In genomic region chr4:149876761-149877160, GRCm38 (mm10) we compare ENCODE assay signal across 10 mouse cellular contexts.
DNase-seq lines count a peak whose midpoint lies in the region; ATAC-seq lines count a peak whose summit lies in the region.
"Had no signal": no experiment of that assay in that cellular context is flagged by ENCODE, and none has a peak within 500 bp of the region (broad histone marks: within the 10 kb centered on the region; RNA-seq: fewer than 3 reads in every experiment).

No protein-coding gene starts in this region.

- no peaks in the 10 kb centered on the region for H3K36me3 ChIP-seq in heart, embryonic 12.5 days
- H3K36me3 ChIP-seq in embryonic facial prominence, embryonic 15.5 days = no peaks in the 10 kb centered on the region
- H3K36me3 ChIP-seq in hindbrain, embryonic 13.5 days = no peaks in the 10 kb centered on the region
- H3K36me3 ChIP-seq: liver, embryonic 13.5 days had no signal

- peaks cover 14% of the 10 kb centered on the region for H3K27me3 ChIP-seq in heart, embryonic 12.5 days (replicated peaks)
- no peaks in the 10 kb centered on the region for H3K27me3 ChIP-seq in embryonic facial prominence, embryonic 15.5 days
- H3K27me3 ChIP-seq in hindbrain, embryonic 13.5 days = 0 out of 2 replicates have a peak, but pooled peaks cover 3% of the 10 kb centered on the region

- no peaks in the 10 kb centered on the region for H3K9me3 ChIP-seq in heart, embryonic 12.5 days (replicated peaks)
- H3K9me3 ChIP-seq in embryonic facial prominence, embryonic 15.5 days (replicated peaks) = no peaks in the 10 kb centered on the region
- no peaks in the 10 kb centered on the region for H3K9me3 ChIP-seq in hindbrain, embryonic 13.5 days
- H3K9me3 ChIP-seq: liver, embryonic 13.5 days had no signal

- no peak overlapping the region for H3K4me2 ChIP-seq in heart, embryonic 12.5 days
- no peak overlapping the region for H3K4me2 ChIP-seq in embryonic facial prominence, embryonic 15.5 days (replicated peaks)
- no peak overlapping the region for H3K4me2 ChIP-seq in hindbrain, embryonic 13.5 days
- H3K4me2 ChIP-seq: liver, embryonic 13.5 days had no signal

- DNase-seq in heart, adult 18-20 months = peak; percentile 79 to 80
- DNase-seq in lung, postnatal 25 days (ENCODE audit: low spot score) = peak; percentile 59
- no peak for DNase-seq in cerebellum, adult 18-20 months
- no peak for DNase-seq in cerebellum, adult 11 months
- no peak for DNase-seq in left cerebral cortex, postnatal 36 days (ENCODE audit: low spot score in 2 of 2)
- DNase-seq: adrenal gland, postnatal 10 days; liver, embryonic 13.5 days had no signal

- no peak overlapping the region for H3K4me3 ChIP-seq in heart, embryonic 12.5 days
- no peak overlapping the region for H3K4me3 ChIP-seq in embryonic facial prominence, embryonic 15.5 days (replicated peaks)
- H3K4me3 ChIP-seq in hindbrain, embryonic 13.5 days = no peak overlapping the region
- H3K4me3 ChIP-seq: liver, embryonic 13.5 days had no signal

- peaks cover 32% of the 10 kb centered on the region for H3K4me1 ChIP-seq in heart, embryonic 12.5 days (replicated peaks)
- peaks cover 34% of the 10 kb centered on the region for H3K4me1 ChIP-seq in embryonic facial prominence, embryonic 15.5 days
- H3K4me1 ChIP-seq in hindbrain, embryonic 13.5 days (replicated peaks) = peaks cover 44% of the 10 kb centered on the region
- H3K4me1 ChIP-seq: liver, embryonic 13.5 days had no signal

- intact Hi-C loops in left cerebral cortex, postnatal 36 days (cut with DNase I) = no loop called here

- ATAC-seq in heart, embryonic 12.5 days (ENCODE audit: insufficient number of reproducible peaks, low FRiP score) = no peak
- ATAC-seq in embryonic facial prominence, embryonic 15.5 days (ENCODE audit: insufficient number of reproducible peaks, low FRiP score, low TSS enrichment, low read depth) = no peak
- no peak for ATAC-seq in hindbrain, embryonic 13.5 days (ENCODE audit: low FRiP score)

- no peak overlapping the region for H3K9ac ChIP-seq in heart, embryonic 12.5 days
- no peak overlapping the region for H3K9ac ChIP-seq in embryonic facial prominence, embryonic 15.5 days
- H3K9ac ChIP-seq in hindbrain, embryonic 13.5 days = 0 out of 2 replicates have a peak overlapping the region, but pooled peaks have one; percentile 24
- H3K9ac ChIP-seq: liver, embryonic 13.5 days had no signal

- no peak overlapping the region for H3K27ac ChIP-seq in heart, embryonic 12.5 days (ENCODE audit: poor library complexity, severe bottlenecking)
- H3K27ac ChIP-seq in embryonic facial prominence, embryonic 15.5 days (replicated peaks) = 0 out of 2 replicates have a peak overlapping the region, but pooled peaks have one; percentile 29
- H3K27ac ChIP-seq in hindbrain, embryonic 13.5 days = peak overlapping the region; percentile 52; the same call in 1 of the 2 replicates
- H3K27ac ChIP-seq: liver, embryonic 13.5 days had no signal

- 54% methylated on average over 6 of the region's 6 CpGs for WGBS in heart, embryonic 12.5 days
- 53% methylated on average over 6 of the region's 6 CpGs for WGBS in embryonic facial prominence, embryonic 15.5 days
- WGBS in hindbrain, embryonic 13.5 days = 57% methylated on average over 6 of the region's 6 CpGs

Comparison
In these comparisons a context has a peak if more than half of its experiments do, and no peak if none do; other contexts are left out.
1. DNase-seq: peak in heart, adult 18-20 months (2 of 2) and lung, postnatal 25 days (single experiment); none in cerebellum, adult 18-20 months (0 of 2), cerebellum, adult 11 months (single experiment) and left cerebral cortex, postnatal 36 days (0 of 2).